Mouse (Mus musculus) kidney, embryonic 15.5 days (tissue): ENCODE data around the gene Gmps. TPM values are rescaled to one million over a fixed set of nuclear protein-coding genes. Genes with fewer than 3 reads are reported as not detected.

Experiments used
- ATAC-seq: fragments of 200-750 bp; cut with Nextera tagmentation; replicated peaks from 2 replicates; pipeline ENCODE4 v1.8.0; 2017; ENCODE audit warnings: moderate TSS enrichment; ENCODE audit not compliant: low FRiP score
- H3K27ac ChIP-seq: fragments of 300-500 bp; sonication (generic); 2 replicates; pipeline ENCODE4 v1.5.1; 2015; ENCODE audit warnings: mild to moderate bottlenecking, inconsistent platforms
- H3K27me3 ChIP-seq: fragments of 300-500 bp; sonication (generic); 2 replicates; pipeline ENCODE4 v1.6.1; 2015; ENCODE audit warnings: inconsistent platforms
- H3K36me3 ChIP-seq: fragments of 300-500 bp; sonication (generic); 2 replicates; pipeline ENCODE4 v1.6.1; 2015; ENCODE audit warnings: inconsistent platforms
- H3K4me1 ChIP-seq: fragments of 300-500 bp; sonication (generic); 2 replicates; pipeline ENCODE4 v1.6.1; 2015; ENCODE audit warnings: inconsistent platforms
- H3K4me2 ChIP-seq: fragments of 300-500 bp; sonication (generic); 2 replicates; pipeline ENCODE4 v1.6.1; 2015; ENCODE audit warnings: moderate library complexity, mild to moderate bottlenecking, inconsistent platforms
- H3K4me3 ChIP-seq: fragments of 300-500 bp; sonication (generic); replicated peaks from 2 replicates; pipeline ENCODE4 v1.5.1; 2015; ENCODE audit warnings: mild to moderate bottlenecking, inconsistent platforms
- H3K9ac ChIP-seq: fragments of 300-500 bp; sonication (generic); 2 replicates; pipeline ENCODE4 v1.6.1; 2015; ENCODE audit warnings: mild to moderate bottlenecking, inconsistent platforms
- H3K9me3 ChIP-seq: fragments of 300-500 bp; sonication (generic); replicated peaks from 2 replicates; pipeline ENCODE4 v1.6.1; 2016; ENCODE audit warnings: inconsistent platforms
- WGBS: fragments of 180-500 bp; shearing (Covaris S2); methylation state at CpG from one replicate; pipeline ENCODE4 v1.1.7; 2015; ENCODE audit warnings: mixed read lengths; 5-methylcytosine and 5-hydroxymethylcytosine counted together
- polyA plus RNA-seq: library from polyadenylated mRNA; unstranded; fragments of >200 nt; fragmentation: Nextera tagmentation; extraction: Ambion mirVana; gene quantifications from 2 replicates; pipeline ENCODE4 v1.2.1, GENCODE M21; 2015

Gmps gene
- polyA plus RNA-seq: 48.5 and 49.9 TPM in 2 replicates

DNA sequence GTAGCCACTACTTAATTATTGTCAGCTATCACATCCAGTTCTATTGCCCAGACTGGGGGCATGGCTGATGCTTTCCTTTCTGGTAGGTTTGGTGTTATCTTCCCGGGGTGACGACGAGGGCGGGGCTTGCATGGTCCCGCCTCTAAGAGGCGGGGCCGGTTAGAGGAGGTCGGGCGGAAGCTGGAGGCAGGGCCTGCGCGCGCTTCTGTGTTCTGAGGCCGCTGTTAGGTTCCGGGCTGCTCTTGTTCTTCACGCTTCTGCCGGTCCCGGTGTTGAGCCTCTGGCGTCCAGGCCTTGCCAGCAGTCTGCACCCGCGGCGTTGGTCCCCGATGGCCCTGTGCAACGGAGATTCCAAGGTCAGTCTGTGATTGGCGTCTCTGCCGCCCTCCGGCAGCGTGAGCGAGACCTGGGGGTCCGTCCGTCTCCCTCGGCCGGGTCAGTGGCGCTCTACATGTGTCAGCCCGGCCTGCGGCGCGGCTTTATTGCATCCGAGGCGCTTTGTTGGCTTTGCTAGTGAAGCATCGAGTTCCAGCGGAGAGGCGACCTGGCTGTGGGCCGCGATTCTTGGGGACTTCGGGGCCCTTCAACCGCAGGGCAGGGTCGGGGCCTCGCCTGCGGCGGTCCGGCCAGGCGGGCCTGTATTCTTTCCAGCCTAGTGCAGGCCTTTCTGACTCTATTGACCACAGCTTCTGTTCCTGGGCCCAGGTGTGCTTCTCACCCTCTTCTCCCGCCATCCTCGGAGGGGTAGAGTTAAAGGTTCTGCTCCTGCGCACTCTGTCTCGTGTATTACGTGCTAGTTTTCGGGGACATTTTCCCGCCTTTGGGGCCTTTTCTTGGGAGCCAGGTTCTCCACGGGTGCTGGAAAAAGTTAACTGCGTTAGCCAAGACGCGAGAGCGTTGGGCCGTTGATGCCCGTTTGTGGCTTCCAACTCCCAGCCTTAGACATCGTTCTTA is at the start of gene Gmps:
TSS of gene Gmps (plus strand) at position 152 of the 954 bp plus-strand sequence.
- Histone ChIP-seq H3K36me3 (peaks cover 16% of the 10 kb centered on the region), H3K4me2 (peak within 1 kb of the TSS; percentile 66), H3K27ac (peak within 1 kb of the TSS; percentile 92), H3K4me1 (peaks cover 20% of the 10 kb centered on the region), H3K27me3 (no peaks in the 10 kb centered on the region), H3K9me3 (no peaks in the 10 kb centered on the region), H3K9ac (peak within 1 kb of the TSS; percentile 70), H3K4me3 (peak within 1 kb of the TSS; percentile 77)
- under 1% methylated on average over 67 of the region's 67 CpGs for WGBS
- peak; percentile 99 for ATAC-seq

- ATAC-seq: peak; percentile 98
- 5% methylated on average over 48 of the region's 48 CpGs for WGBS
- Histone ChIP-seq H3K27ac (peak within 1 kb of the TSS; percentile 80), H3K9ac (peak within 1 kb of the TSS; percentile 63), H3K27me3 (no peaks in the 10 kb centered on the region), H3K4me1 (peaks cover 7% of the 10 kb centered on the region; the same call in 1 of the 2 replicates), H3K4me3 (peak within 1 kb of the TSS; percentile 57), H3K36me3 (no peaks in the 10 kb centered on the region), H3K4me2 (peak within 1 kb of the TSS; percentile 65), H3K9me3 (no peaks in the 10 kb centered on the region)
Measured at GRCm38 (mm10) chr3:63928878-63929859, 46.7 kb upstream of the Gmps start, which contains the start of gene E130311K13Rik. Gene E130311K13Rik (minus strand): TSS chr3:63929472.

- Histone ChIP-seq H3K36me3 (peaks cover 5% of the 10 kb centered on the region), H3K27me3 (no peaks in the 10 kb centered on the region), H3K4me3 (no peak overlapping the region), H3K27ac (no peak overlapping the region), H3K9me3 (no peaks in the 10 kb centered on the region), H3K9ac (no peak overlapping the region), H3K4me2 (no peak overlapping the region), H3K4me1 (no peaks in the 10 kb centered on the region)
- ATAC-seq: no peak
- WGBS: 95% methylated on average over 2 of the region's 2 CpGs
Measured at GRCm38 (mm10) chr3:63938928-63939327, 37.0 kb upstream of the Gmps start.

DNA sequence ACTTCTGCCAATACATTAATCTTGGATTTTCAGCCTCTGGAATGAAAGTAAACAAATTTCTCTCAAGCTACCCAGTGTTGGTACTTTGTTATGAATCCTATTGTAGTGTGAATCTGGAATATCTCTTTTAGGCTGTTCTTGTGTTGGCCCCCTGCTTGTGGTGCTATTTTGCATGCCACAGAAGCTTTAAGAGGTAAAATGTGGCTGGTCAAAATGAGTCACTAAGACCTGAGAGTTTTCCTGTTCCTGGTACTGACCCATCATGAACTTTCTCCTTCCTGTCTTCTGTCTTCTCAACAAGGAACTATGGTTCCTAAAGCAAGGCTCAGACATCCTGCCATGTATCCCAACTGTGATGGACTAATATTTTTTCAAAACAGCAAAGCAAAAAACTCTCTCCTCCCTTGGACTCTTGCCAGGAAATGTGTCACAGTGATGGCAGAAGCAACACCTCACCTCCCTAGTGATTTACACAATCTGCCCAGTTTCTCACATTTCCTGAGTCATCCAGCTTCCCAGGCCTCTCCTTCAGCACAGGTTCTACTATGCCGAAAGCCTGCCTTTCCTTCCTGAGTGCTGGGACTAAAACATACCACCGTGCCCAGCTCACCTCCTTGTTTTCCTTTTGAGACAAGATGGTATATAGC is 34.6 kb upstream of the Gmps start:
- WGBS: 79% methylated on average over 2 of the region's 2 CpGs
- no peak overlapping the region for H3K4me3 ChIP-seq
- no peaks in the 10 kb centered on the region for H3K9me3 ChIP-seq
- H3K27me3 ChIP-seq: no peaks in the 10 kb centered on the region
- no peak overlapping the region for H3K27ac ChIP-seq
- no peak for ATAC-seq
- no peak overlapping the region for H3K9ac ChIP-seq
- no peaks in the 10 kb centered on the region for H3K4me1 ChIP-seq
- H3K4me2 ChIP-seq: no peak overlapping the region
- peaks cover 17% of the 10 kb centered on the region for H3K36me3 ChIP-seq

DNA sequence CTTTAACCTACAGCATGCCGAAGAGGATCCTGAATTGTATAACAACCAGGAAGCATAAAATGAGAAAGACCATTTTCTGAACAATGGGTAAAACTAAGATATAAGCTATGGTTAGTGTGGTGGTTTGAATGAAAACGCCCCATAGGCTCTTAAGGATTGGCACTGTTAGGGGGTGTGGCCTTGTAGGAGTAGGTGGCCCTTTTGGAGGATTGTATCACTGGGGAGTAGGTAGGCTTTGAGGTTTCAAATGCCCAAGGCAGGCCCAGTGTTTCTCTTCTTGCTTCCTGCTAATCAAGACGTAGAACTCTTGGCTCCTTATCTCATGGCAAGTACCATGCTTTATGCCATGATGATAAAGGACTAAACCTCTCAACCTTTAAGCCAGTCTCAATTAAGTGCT is 26.1 kb upstream of the Gmps start:
- no peak overlapping the region for H3K4me3 ChIP-seq
- no peak overlapping the region for H3K4me2 ChIP-seq
- no peak overlapping the region for H3K27ac ChIP-seq
- WGBS: 86% methylated on average over 3 of the region's 3 CpGs
- ATAC-seq: no peak
- H3K4me1 ChIP-seq: no peaks in the 10 kb centered on the region
- no peaks in the 10 kb centered on the region for H3K9me3 ChIP-seq
- H3K9ac ChIP-seq: no peak overlapping the region
- H3K36me3 ChIP-seq: peaks cover 19% of the 10 kb centered on the region
- no peaks in the 10 kb centered on the region for H3K27me3 ChIP-seq

DNA sequence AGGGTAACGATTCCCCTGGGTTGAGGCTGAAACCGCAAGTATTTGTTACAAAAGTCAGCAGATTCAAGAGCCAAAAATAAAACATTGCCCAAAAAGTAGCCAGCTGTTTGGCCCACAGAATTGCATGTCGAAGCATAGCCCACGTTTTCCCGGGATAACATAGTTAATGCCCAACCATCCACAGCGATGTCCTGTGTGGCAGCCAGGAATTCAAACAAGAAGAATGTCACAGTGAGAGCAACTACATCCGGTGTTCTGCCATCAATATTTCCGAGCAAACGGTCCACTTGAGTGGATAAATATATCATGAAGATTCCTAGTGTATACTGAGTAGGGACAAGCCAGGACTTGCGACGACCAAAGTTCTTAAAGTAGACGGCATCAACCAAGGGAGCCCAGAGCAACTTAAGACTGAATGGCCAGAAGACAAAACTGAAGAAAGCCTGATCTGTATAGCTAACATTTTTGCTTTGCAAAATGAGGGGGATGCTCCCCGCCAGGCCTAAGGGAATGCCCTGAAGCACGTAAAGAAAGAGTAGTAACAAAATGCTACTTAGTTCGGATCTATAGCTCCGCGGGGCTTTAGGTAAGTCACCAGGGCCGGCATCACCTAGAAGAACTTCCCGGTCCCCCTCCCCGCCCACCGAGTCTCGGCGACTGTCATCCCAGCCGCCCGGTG is 12.3 kb upstream of the Gmps start:
- H3K4me2 ChIP-seq: peak overlapping the region; percentile 81

GRCm38 (mm10) chr3:63964100-63964921 is 11.6 kb upstream of the Gmps start, which contains the start of gene Slc33a1:
Gene Slc33a1 (minus strand): TSS chr3:63964768.
- under 1% methylated on average over 69 of the region's 69 CpGs for WGBS
- peak within 1 kb of the TSS; percentile 92 for H3K27ac ChIP-seq
- ATAC-seq: peak; percentile 97

More for the DNA sequence above, 12.3 kb upstream of the Gmps start:
- peak overlapping the region; percentile 82 for H3K9ac ChIP-seq
- H3K27me3 ChIP-seq: peaks cover 7% of the 10 kb centered on the region
- H3K4me3 ChIP-seq: peak overlapping the region; percentile 91
- H3K9me3 ChIP-seq: no peaks in the 10 kb centered on the region
- H3K4me1 ChIP-seq: peaks cover 11% of the 10 kb centered on the region
- 6% methylated on average over 25 of the region's 25 CpGs for WGBS
- no peak for ATAC-seq
- H3K27ac ChIP-seq: peak overlapping the region; percentile 92
- no peaks in the 10 kb centered on the region; the same call in 1 of the 2 replicates for H3K36me3 ChIP-seq

GRCm38 (mm10) chr3:63964922-63965249 is 11.0 kb upstream of the Gmps start:
- Histone ChIP-seq H3K4me2 (peak overlapping the region; percentile 81), H3K4me3 (peak overlapping the region; percentile 91), H3K27me3 (peaks cover 7% of the 10 kb centered on the region), H3K27ac (peak overlapping the region; percentile 92; the same call in 1 of the 2 replicates), H3K9ac (no peak overlapping the region), H3K4me1 (peaks cover 11% of the 10 kb centered on the region), H3K36me3 (no peaks in the 10 kb centered on the region), H3K9me3 (no peaks in the 10 kb centered on the region)
- WGBS: 83% methylated on average over 6 of the region's 6 CpGs
- no peak for ATAC-seq

More at GRCm38 (mm10) chr3:63964100-63964921, 11.6 kb upstream of the Gmps start, which contains the start of gene Slc33a1:
- no peaks in the 10 kb centered on the region for H3K9me3 ChIP-seq
- H3K4me1 ChIP-seq: peaks cover 11% of the 10 kb centered on the region
- H3K4me2 ChIP-seq: peak within 1 kb of the TSS; percentile 81
- no peaks in the 10 kb centered on the region; the same call in 1 of the 2 replicates for H3K36me3 ChIP-seq
- H3K4me3 ChIP-seq: peak within 1 kb of the TSS; percentile 91
- H3K27me3 ChIP-seq: peaks cover 7% of the 10 kb centered on the region
- peak within 1 kb of the TSS; percentile 82 for H3K9ac ChIP-seq

DNA sequence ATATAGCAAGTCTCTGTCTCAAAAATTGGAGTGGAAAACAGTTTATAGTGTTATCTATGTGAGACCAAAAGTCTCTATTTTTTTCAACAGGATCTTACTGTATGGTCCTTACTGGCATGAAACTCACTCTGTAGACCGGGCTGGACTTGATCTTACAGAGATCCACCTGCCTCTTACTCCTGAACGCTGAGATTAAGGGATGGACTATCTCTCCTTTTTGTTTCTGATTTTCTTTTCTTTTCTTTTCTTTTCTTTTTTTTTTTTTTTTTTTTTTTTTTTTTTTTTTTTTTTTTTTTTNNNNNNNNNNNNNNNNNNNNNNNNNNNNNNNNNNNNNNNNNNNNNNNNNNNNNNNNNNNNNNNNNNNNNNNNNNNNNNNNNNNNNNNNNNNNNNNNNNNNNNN is 10.0 kb upstream of the Gmps start:
- WGBS: 82% methylated on average over 2 of the region's 2 CpGs
- no peaks in the 10 kb centered on the region for H3K9me3 ChIP-seq

DNA sequence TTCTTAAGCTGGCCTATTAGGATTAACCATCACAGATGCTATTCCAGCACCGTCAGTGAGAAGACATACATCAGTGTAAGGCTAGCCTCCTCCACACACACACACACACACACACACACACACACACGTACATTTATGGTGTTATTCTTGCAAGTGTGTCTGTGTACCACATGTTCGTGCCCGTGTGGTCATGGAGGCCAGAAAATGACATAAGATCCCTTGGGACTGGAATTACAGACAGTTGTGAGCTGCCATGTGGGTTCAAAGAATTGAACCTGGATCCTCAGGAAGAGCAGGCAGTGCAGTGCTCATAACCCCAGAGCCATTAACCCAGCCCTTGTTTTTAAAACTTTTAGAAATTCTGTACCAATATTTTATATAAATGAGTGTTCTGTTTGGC is 2.0 kb downstream of the Gmps start:
- Histone ChIP-seq H3K27ac (no peak overlapping the region), H3K4me3 (peak overlapping the region; percentile 77), H3K9me3 (no peaks in the 10 kb centered on the region), H3K4me2 (peak overlapping the region; percentile 66), H3K9ac (no peak overlapping the region), H3K27me3 (no peaks in the 10 kb centered on the region), H3K36me3 (peaks cover 30% of the 10 kb centered on the region), H3K4me1 (peaks cover 20% of the 10 kb centered on the region)
- ATAC-seq: no peak
- 49% methylated on average over 4 of the region's 4 CpGs for WGBS

More for the DNA sequence above, 10.0 kb upstream of the Gmps start:
- Histone ChIP-seq H3K4me3 (no peak overlapping the region), H3K9ac (no peak overlapping the region), H3K27ac (no peak overlapping the region), H3K36me3 (no peaks in the 10 kb centered on the region), H3K4me1 (peaks cover 11% of the 10 kb centered on the region), H3K27me3 (peaks cover 7% of the 10 kb centered on the region), H3K4me2 (no peak overlapping the region)
- ATAC-seq: no peak
